Mouse (Mus musculus): ENCODE data around the gene Slc5a6.

Gene Slc5a6

GRCm38 (mm10) chr5:31001560-31001959, 47.2 kb downstream of the Slc5a6 start:
- DNase-seq (ENCODE audit: extremely low spot score, low spot score): no peak

GRCm38 (mm10) chr5:31000993-31001392, 47.7 kb downstream of the Slc5a6 start:
- no peak for DNase-seq (ENCODE audit: extremely low spot score, low spot score)

GRCm38 (mm10) chr5:31000122-31000521, 48.6 kb downstream of the Slc5a6 start:
- no peak for DNase-seq (ENCODE audit: extremely low spot score, low spot score)

- DNase-seq (ENCODE audit: extremely low spot score, low spot score): no peak
Observed at GRCm38 (mm10) chr5:30999324-30999723, 49.4 kb downstream of the Slc5a6 start.

GRCm38 (mm10) chr5:30998306-30998705, 50.4 kb downstream of the Slc5a6 start:
- DNase-seq (ENCODE audit: extremely low spot score, low spot score): peak; percentile 59

GRCm38 (mm10) chr5:30994910-30995635, 53.7 kb downstream of the Slc5a6 start:
- DNase-seq (ENCODE audit: extremely low spot score, low spot score): no peak

- no peak for DNase-seq (ENCODE audit: extremely low spot score, low spot score)
Observed at GRCm38 (mm10) chr5:30994074-30994473, 54.6 kb downstream of the Slc5a6 start.

- no peak for DNase-seq (ENCODE audit: extremely low spot score, low spot score)
Observed at GRCm38 (mm10) chr5:30992980-30993676, 55.6 kb downstream of the Slc5a6 start.

Data from neural tube, embryonic 10.5 days (tissue).